Mouse (Mus musculus): Measurements from ENCODE around the gene Ccar1.
"Not testable (repeated sequence)": the region's sequence is repeated elsewhere in the genome, so short reads cannot be mapped to it uniquely, and the experiment has no call there.

Ccar1 gene

DNA sequence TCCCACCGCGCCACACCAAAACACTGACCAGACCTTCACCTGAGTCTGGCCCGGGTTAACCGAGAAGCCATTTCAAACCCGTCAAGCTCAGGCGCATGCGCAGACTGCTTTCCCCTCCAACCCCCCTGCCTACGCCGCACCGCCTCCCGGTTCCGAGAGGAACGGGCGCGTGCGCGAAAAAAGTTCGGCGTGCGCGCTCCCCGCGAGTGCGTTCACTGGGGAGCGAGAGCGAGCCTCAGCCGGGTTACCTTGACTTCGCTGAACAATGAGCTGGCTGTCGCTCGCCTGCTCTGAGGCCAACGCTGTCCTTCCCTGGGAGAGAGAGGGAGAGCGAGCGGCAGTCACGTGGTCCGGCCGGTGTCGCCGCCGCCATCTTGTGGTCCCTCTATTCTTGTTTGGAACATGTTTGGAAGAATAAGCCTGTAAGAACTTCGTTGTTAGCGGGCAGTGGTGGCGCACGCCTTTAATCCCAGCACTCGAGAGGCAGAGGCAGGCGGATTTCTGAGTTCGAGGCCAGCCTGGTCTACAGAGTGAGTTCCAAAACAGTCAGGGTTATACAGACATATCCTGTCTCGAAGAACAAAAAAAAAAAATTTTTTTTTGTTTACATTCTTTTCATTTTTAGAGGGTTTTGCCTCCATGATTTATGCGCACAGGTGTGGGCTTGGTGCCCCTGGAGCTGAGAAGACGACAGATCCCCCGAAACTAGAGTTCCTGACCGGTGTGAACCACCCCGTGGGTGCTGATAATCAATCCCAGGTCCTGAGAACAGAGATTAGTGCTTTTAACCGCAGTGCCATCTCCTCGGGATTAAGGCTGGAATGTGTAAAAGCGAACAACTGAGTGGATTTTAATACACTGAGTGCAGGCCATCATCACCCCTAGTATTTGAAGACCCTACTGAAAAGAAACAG, at the start of gene Ccar1:
Gene Ccar1, minus strand, starts transcription at position 110 of the 914 bp plus-strand sequence.
- DNase-seq (ENCODE audit: low read depth) = peak; percentile 100

DNA sequence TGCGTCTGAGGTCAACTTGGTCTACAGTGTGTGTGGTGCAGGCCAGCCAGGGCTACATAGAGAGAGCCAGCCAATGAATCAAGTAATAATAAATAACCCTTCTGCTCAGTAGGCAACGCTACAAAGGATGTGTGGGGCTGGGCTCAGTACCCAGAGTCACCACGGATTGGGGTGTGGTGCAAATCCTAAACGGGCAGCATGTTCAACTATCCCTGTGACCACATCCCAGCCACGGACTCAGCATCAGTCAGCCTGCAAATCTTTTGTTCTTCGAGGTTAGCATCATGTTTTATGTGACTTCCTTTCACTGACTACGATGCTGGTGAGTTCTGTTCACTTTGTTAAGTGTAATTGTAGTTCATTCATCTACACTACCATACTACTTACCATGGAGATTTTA, 48.6 kb upstream of the Ccar1 start:
- no peak for DNase-seq (ENCODE audit: low read depth)

GRCm38 (mm10) chr10:62837987-62838386, 45.9 kb upstream of the Ccar1 start:
- DNase-seq (ENCODE audit: low read depth) = no peak

GRCm38 (mm10) chr10:62832783-62833182, 40.7 kb upstream of the Ccar1 start:
- DNase-seq (ENCODE audit: low read depth) = no peak

DNA sequence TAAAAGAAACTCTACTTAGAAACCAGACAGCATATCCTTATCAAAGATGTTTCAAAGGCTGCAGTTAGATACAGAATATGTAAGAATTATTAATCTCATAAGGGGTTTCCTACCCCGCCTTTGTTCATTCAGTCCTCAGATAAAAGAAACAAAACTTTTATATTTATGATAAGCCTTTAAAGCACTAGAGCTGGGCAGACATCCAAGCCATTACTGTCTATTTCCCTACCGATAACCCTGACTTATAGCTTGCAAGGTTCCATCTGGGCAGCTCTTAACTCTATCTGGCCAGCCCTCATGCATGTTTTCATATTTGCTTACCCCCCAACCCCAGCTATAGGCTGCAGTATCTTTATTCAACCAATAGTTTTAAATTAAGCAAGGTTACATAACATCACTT, 39.5 kb upstream of the Ccar1 start:
- no peak for DNase-seq (ENCODE audit: low read depth)

DNA sequence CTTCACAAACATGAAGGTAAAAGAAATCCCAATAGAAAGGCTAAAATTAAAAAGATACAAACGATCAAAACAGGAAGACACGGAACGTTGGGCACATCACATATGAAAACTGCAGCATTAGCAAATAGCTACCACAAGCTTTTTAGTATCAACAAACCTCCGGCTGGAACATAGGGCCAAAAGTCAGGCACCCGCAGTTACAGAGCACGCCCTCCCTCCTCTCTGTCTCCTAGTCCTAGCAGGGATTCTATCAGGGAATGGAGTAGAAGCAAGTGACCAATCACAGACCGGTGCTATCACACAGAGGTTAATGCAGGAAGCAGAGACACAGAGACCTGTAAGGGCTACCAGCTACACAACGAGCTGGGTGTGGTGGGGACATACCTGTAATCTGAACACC, 32.4 kb upstream of the Ccar1 start:
- DNase-seq (ENCODE audit: low read depth) = no peak

DNA sequence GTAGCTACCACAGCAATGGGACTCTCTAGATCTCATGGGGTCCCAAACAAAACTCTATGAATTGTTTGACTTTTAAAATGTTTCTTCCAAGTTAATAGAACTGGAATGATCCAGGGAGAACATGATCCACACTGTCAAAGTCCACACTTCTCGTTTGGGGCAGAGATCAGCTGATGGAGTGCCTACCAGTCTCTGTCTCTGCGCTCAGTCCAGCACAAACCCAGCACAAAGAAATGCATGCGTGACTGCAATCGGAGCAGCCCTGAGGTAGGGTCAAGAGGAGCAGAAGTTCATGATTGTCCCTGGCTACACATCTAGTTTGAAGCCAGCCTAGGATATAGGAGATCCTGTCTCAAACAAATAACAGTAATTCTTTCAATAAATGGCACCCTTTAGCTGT, 31.3 kb upstream of the Ccar1 start:
- no peak for DNase-seq (ENCODE audit: low read depth)

- peak; percentile 58 for DNase-seq (ENCODE audit: low read depth)
Observed at GRCm38 (mm10) chr10:62810010-62810409, 17.9 kb upstream of the Ccar1 start.

DNA sequence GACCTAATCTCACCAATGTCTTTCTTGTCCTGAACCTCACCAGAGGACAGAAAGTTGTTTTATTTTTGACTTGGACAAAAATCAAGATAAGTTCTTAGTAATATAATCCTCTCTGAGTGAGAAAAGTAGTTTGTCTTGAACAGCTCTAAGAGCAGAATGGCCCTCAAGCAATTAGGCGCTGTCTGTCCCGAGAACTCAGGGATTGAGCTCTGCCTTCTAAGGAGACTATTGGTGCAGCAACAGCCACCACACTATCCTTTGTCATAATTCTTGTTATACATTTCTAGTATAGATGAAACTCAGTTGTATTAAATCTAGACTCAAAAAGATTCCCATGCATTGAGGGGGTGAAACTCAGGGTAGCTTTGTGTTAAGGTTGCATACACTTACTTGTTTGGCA, 16.7 kb upstream of the Ccar1 start:
- no peak for DNase-seq (ENCODE audit: low read depth)

GRCm38 (mm10) chr10:62808316-62808715, 16.2 kb upstream of the Ccar1 start:
- no peak for DNase-seq (ENCODE audit: low read depth)

- DNase-seq (ENCODE audit: low read depth) = peak; percentile 38
Observed at GRCm38 (mm10) chr10:62804106-62804505, 12.0 kb upstream of the Ccar1 start.

GRCm38 (mm10) chr10:62803296-62803695, 11.2 kb upstream of the Ccar1 start:
- no peak for DNase-seq (ENCODE audit: low read depth)

DNA sequence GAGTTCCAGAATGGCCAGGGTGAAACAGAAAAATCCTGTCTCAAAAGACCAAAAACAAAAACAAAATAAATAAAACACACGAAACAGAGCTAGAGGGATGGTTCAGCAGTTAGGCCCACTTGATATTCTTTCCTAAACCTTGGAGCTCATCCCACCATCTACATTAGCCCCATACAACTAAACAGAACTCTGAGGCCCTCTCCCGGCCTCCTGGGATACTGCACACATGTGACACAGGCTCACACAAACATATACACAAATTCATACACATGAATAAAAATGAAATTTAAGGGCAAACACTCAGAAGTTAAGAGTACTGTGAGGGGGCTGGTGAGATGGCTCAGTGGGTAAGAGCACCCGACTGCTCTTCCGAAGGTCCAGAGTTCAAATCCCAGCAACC, 2.1 kb upstream of the Ccar1 start:
- no peak for DNase-seq (ENCODE audit: low read depth)

- peak; percentile 34 for DNase-seq (ENCODE audit: low read depth)
Observed at GRCm38 (mm10) chr10:62793091-62793453, 986 bp upstream of the Ccar1 start.

DNA sequence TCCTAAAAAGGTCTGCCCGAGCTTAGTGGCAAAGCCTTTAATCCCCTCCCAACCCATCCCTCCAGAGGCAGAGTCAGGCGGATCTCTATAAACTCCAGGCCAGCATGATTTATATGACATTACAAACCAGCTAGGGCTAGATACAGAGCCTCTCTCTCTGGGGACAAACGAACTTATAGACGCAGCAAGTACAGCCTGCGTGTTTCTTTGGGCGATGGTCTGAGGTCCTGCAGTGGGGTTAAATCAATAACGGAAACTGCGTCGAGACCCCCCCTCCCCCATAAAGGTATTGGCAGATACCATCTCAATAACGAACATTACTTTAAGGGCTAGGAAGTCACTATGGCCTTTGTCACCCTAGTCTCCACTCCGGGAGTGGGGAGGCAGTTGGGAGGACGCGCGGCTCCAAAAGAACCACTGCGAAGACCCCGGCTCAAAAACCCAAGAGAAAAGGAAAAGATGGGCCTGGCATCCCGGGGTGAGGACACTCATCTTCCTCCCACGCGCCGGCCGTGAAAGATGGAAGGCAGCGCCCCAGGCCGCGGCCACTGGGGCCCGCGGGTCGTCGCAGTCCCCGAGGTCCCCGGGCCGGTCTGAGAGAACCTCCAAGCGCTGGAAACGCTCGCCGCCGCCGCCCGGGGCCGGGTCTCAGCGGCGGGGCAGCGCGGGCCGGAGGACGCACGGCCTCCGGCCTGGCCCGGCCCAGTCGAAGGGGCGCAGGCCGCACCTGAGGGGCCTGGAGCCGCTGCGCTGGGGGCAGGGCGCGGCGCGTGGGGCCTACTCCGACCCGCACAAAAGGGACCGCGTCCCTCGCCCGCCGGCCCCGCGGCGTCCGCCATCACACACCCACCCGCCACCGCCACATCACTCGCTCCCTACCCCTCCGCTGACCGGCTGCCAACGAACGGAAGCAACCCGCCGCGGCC, 572 bp downstream of the Ccar1 start:
- DNase-seq (ENCODE audit: low read depth) = peak; percentile 40

- not testable (repeated sequence) for DNase-seq (ENCODE audit: low read depth)
Observed at GRCm38 (mm10) chr10:62781776-62782175, 10.3 kb downstream of the Ccar1 start.

- no peak for DNase-seq (ENCODE audit: low read depth)
Observed at GRCm38 (mm10) chr10:62750781-62751180, 41.3 kb downstream of the Ccar1 start.

DNA sequence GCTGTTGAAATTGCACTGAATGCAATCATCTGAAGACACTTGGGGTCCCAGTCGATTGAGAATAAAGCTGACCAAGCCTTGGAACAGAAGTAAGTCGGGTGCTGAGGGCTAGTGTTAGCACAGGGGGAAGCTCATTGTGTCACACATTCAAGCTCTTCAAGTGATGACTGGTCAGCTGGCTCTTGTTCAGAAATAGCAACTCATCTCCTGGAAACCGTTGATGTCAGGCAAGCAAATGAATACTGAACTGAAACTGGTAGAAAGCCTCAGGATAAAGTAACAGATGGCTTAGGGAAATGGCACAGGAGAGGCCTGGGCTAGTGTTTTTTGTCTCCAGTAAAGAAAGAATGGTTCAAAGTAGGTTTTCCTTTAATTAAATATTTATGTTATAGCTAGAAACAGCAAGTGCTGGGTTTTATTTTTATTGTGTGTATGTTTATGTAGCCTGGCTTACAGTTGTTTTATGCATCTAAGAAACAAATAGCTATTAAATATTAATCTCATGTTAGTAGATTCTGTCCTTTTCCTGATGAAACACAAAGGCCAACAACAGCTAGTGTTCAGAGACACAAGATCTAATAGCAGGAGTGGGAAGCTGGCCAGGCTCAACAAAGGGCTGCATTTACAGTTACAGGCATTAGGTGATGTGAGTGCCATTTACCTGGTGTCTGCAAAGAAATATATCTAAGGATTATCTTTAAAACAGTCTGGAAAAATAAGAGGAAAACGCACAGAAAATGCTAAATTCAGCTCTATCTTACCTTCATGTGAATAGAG, 51.9 kb downstream of the Ccar1 start:
- peak; percentile 68 for DNase-seq (ENCODE audit: low read depth)

DNA sequence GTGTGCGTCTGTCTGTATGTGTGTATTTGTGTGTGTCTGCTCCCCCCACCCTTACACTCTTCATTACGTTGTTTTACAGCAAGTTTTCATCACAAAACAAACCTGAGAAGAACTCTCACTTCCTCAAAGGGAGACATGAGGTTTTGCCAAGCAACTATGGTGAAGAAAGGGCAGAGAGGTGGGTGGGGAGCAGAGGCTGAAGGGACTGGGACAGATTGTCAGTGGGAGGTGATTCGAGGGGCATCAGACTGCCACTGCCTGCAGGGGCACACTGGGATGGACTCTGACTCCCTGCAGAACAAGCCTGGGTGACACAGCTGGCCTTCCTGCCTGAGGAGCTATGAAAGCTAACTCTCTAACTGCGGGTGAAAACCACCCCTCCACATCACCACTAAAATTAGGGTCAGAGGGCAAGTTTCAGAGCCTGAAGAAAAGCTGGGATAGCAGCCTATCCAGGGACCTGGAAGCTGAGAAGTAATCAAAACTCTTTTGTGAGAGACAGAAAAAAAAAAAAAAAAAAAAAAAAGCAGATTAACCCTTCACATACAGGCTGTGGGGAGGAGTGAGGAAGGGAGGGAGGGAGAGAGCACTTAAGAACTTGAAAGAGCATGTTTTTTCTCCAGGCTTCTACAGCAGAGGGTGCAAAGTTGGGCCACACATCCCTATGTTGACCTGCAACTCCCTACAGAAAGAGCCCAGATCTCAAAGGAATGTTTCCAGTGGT, 55.0 kb downstream of the Ccar1 start:
- no peak for DNase-seq (ENCODE audit: low read depth)

DNA sequence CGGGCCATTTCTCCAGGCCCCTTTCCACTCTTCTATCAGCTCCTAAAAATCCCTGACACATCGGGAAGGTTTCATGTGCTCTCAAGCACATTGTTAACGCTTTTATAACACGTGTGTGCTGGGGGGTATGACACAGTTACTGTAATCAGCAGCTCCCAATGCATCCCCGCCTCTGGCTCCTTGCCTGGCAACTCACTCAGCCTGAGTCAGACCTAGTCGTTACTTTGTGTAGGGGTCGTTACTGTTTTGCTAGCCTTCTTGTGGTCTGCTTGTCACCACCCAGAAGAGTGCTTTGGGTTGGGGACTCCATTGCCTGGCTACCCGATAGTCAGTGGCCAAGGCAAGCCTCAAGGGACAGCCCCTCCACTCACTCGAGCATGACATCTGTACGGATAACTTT, 61.3 kb downstream of the Ccar1 start:
- DNase-seq (ENCODE audit: low read depth) = peak; percentile 72
